Mouse (Mus musculus) testis, adult 2 months (tissue): ENCODE results near the gene Kars.

Source experiments
- CTCF ChIP-seq: fragments of 200-500 bp; IDR thresholded peaks from 2 replicates; pipeline ENCODE4 v1.5.1; 2012; ENCODE audit warnings: low read depth, mild to moderate bottlenecking, inconsistent platforms, low read length, moderate library complexity; ENCODE audit not compliant: control insufficient read depth, insufficient read depth, insufficient replicate concordance
- POLR2A ChIP-seq: fragments of 200-500 bp; IDR thresholded peaks from 2 replicates; pipeline ENCODE4 v1.6.1; 2012; ENCODE audit warnings: low read depth, mild to moderate bottlenecking, inconsistent platforms, low read length, moderate library complexity; ENCODE audit not compliant: control insufficient read depth

DNA sequence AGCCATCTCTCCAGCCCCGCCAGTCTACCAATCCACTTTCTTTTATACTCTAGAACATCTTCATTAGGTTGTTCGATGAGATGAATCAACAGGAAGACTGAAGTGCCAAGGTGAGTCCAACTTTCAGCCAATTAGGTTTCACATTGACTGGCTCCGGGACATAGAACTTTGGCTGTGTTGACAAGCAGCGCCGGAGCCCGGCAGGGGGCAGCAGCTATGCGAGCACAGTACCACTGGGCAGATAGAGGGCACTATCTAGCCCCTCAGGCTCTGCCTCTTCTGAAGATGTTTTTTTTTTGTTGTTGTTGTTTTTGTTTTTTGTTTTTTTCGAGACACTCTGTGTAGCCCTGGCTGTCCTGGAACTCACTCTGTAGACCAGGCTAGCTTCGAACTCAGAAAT is 40.4 kb upstream of the Kars start:
- peak; percentile 35; the same call in 1 of the 2 replicates for TF ChIP-seq CTCF
- TF ChIP-seq POLR2A: no peak
